8 mouse cellular contexts compared by ENCODE assay signal in the genomic region with DNA sequence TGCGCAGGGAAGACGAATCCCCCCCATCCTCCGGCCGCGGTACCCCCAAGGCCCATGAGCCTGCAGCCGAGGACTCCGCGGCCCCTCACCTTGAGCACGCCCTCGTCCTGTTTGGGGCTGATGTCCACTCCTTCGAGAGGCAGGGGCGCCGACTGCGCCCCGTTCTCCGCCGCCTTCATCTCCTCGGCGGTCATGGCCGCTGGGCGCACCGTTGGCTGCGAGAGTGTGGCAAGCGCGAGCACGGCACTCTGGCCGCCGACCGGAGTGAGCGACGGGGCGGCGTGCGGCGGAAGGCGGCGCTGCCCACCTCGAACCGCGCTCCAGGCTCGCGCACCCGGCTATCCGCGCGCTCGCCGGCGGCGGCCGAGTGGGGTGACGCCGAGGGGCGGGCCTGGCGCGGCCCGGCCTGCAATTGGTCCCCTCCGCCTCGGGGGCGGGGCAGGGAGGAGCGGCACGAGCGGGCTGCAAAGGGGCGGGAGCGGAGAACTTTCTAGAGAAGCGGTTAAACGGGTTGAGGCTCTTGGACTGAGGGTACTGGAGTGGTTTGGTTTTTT. TPM values are rescaled to one million over a fixed set of nuclear protein-coding genes. Genes with fewer than 3 reads are reported as not detected.
DNase-seq lines count a peak whose midpoint lies in the region; ATAC-seq and TF ChIP-seq lines count a peak whose summit lies in the region.

A gene (minus strand): TSS at position 361 of the 554 bp plus-strand sequence.

- peak within 1 kb of the TSS; percentile 46 for H3K4me2 ChIP-seq in forebrain, embryonic 15.5 days (replicated peaks)
- peak within 1 kb of the TSS; percentile 75 for H3K4me2 ChIP-seq in lung, embryonic 15.5 days

- peak; percentile 33; the same call in 1 of the 2 replicates for TF ChIP-seq CTCF in layer of hippocampus, adult 2 months (conservative IDR thresholded peaks at IDR 0.05)

- intact Hi-C loops in heart, postnatal 25 days (cut with DNase I) = no loop called here

- H3K9ac ChIP-seq in ES-E14 (ENCODE audit: insufficient read depth, low read depth, low read length, poor library complexity, severe bottlenecking) = peak within 1 kb of the TSS; percentile 89
- H3K9ac ChIP-seq in forebrain, embryonic 15.5 days (replicated peaks) = peak within 1 kb of the TSS; percentile 98
- H3K9ac ChIP-seq in lung, embryonic 15.5 days = peak within 1 kb of the TSS; percentile 95

- WGBS in forebrain, embryonic 15.5 days = under 1% methylated on average over 67 of the region's 67 CpGs
- 1% methylated on average over 66 of the region's 67 CpGs for WGBS in lung, embryonic 15.5 days

- H3K4me3 ChIP-seq in ES-E14 (ENCODE audit: insufficient read depth in 1 of 2, low read depth in 1 of 2, low read length in 2 of 2, poor library complexity in 1 of 2, severe bottlenecking in 1 of 2) = peak within 1 kb of the TSS; percentile 89 to 93
- H3K4me3 ChIP-seq in forebrain, embryonic 15.5 days = peak within 1 kb of the TSS; percentile 98
- H3K4me3 ChIP-seq in layer of hippocampus, adult 2 months = peak within 1 kb of the TSS; percentile 92
- peak within 1 kb of the TSS; percentile 95 for H3K4me3 ChIP-seq in lung, embryonic 15.5 days

- ATAC-seq in forebrain, embryonic 15.5 days (replicated peaks) = peak; percentile 94
- ATAC-seq in lung, embryonic 15.5 days (ENCODE audit: borderline replicate concordance, extremely low read depth, low FRiP score, low TSS enrichment) = peak; percentile 95

- peak within 1 kb of the TSS; percentile 54 for H3K27ac ChIP-seq in ES-E14 (ENCODE audit: insufficient read depth, low read depth, low read length, poor library complexity, severe bottlenecking)
- peak within 1 kb of the TSS; percentile 94 for H3K27ac ChIP-seq in forebrain, embryonic 15.5 days (replicated peaks)
- H3K27ac ChIP-seq in layer of hippocampus, adult 2 months = peak within 1 kb of the TSS; percentile 96
- H3K27ac ChIP-seq in lung, embryonic 15.5 days = peak within 1 kb of the TSS; percentile 97

- in situ Hi-C loops in ES-E14 (cut with MboI; ENCODE audit: low sequenced_read_pairs in 2 of 2, unreplicated experiment in 2 of 2) = no loop called here

- peak; percentile 87 for DNase-seq in ES-E14 (ENCODE audit: low read depth, low spot score)
- peak; percentile 91 for DNase-seq in cerebellum, adult 11 months
- peak; percentile 91 for DNase-seq in heart, postnatal 25 days (ENCODE audit: low spot score)
- DNase-seq in layer of hippocampus, adult 2 months (ENCODE audit: low spot score in 2 of 2) = peak; percentile 93
- DNase-seq in ovary, adult 18-20 months (ENCODE audit: low spot score) = peak; percentile 93
- DNase-seq in thymus, postnatal 0 days (ENCODE audit: low spot score) = peak; percentile 91

- H3K36me3 ChIP-seq in ES-E14 (ENCODE audit: control insufficient read depth, insufficient read depth, low read length, poor library complexity, severe bottlenecking) = peaks cover 32% of the 10 kb centered on the region
- H3K36me3 ChIP-seq in forebrain, embryonic 15.5 days = peaks cover 26% of the 10 kb centered on the region
- peaks cover 31% of the 10 kb centered on the region for H3K36me3 ChIP-seq in lung, embryonic 15.5 days

- no peaks in the 10 kb centered on the region for H3K9me3 ChIP-seq in ES-E14 (ENCODE audit: control insufficient read depth, insufficient read depth, low read depth, low read length)
- H3K9me3 ChIP-seq in forebrain, embryonic 15.5 days = no peaks in the 10 kb centered on the region
- H3K9me3 ChIP-seq in lung, embryonic 15.5 days = no peaks in the 10 kb centered on the region

- no peaks in the 10 kb centered on the region for H3K27me3 ChIP-seq in forebrain, embryonic 15.5 days
- no peaks in the 10 kb centered on the region for H3K27me3 ChIP-seq in lung, embryonic 15.5 days

- peaks cover 10 to 20% of the 10 kb centered on the region in 2 experiments; a peak in 3 of 4 replicates for H3K4me1 ChIP-seq in ES-E14 (ENCODE audit: control insufficient read depth in 2 of 2, insufficient read depth in 2 of 2, low read length in 2 of 2, poor library complexity in 1 of 2)
- peaks cover 17% of the 10 kb centered on the region for H3K4me1 ChIP-seq in forebrain, embryonic 15.5 days
- peaks cover 31% of the 10 kb centered on the region for H3K4me1 ChIP-seq in lung, embryonic 15.5 days

TF ChIP-seq in ES-E14, 5 proteins besides CTCF, POLR2A, EP300 and RAD21:
- TF ChIP-seq HCFC1 (IDR thresholded peaks at IDR 0.05; ENCODE audit: borderline replicate concordance, insufficient read depth, low read length) (peak; percentile 60; the same call in 1 of the 2 replicates), ZNF384 (IDR thresholded peaks at IDR 0.05; ENCODE audit: low read depth, low read length) (no peak)

RNA-seq across cellular contexts. Expression of the gene that starts here (rescaled TPM):
- total RNA-seq in ES-E14 (2012; rRNA removed) = 396 and 408 TPM in 2 replicates
- polyA plus RNA-seq in forebrain, embryonic 15.5 days (2015; fragmentation: Nextera tagmentation; extraction: Ambion mirVana) = 431 and 436 TPM in 2 replicates
- total RNA-seq in heart, postnatal 25 days (2021) = 100 to 1,000 TPM; 368 to 372 TPM
- 100 to 1,000 TPM; 105 to 115 TPM for total RNA-seq in layer of hippocampus, adult 2 months (2021)
- 470 and 477 TPM in 2 replicates for polyA plus RNA-seq in lung, embryonic 15.5 days (2015; fragmentation: Nextera tagmentation; extraction: Ambion mirVana)
- polyA plus RNA-seq in thymus, postnatal 0 days (2015; fragmentation: Nextera tagmentation; extraction: Ambion mirVana) = 213 and 261 TPM in 2 replicates

Comparison
In these comparisons a context has a peak if more than half of its experiments do, and no peak if none do; other contexts are left out.
1. Peak in every context shown above with its lines: DNase-seq, ATAC-seq, H3K4me3 ChIP-seq and H3K27ac ChIP-seq.